Mouse (Mus musculus) CH12.LX (cell line): Measurements from ENCODE around the gene Gm7879. TPM values are rescaled to one million over a fixed set of nuclear protein-coding genes. Genes with fewer than 3 reads are reported as not detected.

ENCODE experiments used
- DNase-seq: peaks from one replicate; pipeline ENCODE4 v3.0.0-alpha.2; 2013; ENCODE audit errors: extremely low read depth
- H3K27ac ChIP-seq: 2 replicates; pipeline ENCODE4 v1.5.1; 2012; ENCODE audit warnings: low read depth, mild to moderate bottlenecking, control low read depth, moderate library complexity; ENCODE audit not compliant: insufficient read depth
- H3K27me3 ChIP-seq: replicated peaks from 2 replicates; pipeline ENCODE3; 2012; ENCODE audit warnings: inconsistent platforms
- H3K36me3 ChIP-seq, 2 experiments: replicated peaks in 1 of 2; 2 replicates each; pipeline versions ENCODE3 to v1.6.1; 2012; ENCODE audit warnings: inconsistent platforms in 1 of 2, low read length in 1 of 2, mild to moderate bottlenecking in 1 of 2, mixed read lengths in 1 of 2, moderate library complexity in 1 of 2; ENCODE audit not compliant: control insufficient read depth in 1 of 2, insufficient read depth in 1 of 2
- H3K4me1 ChIP-seq, 2 experiments: 2 replicates each; pipeline ENCODE4 v1.6.1; 2012; ENCODE audit warnings: inconsistent platforms in 1 of 2, moderate library complexity in 1 of 2; ENCODE audit not compliant: insufficient read depth in 2 of 2, control insufficient read depth in 1 of 2
- H3K4me2 ChIP-seq: 2 replicates; pipeline ENCODE4 v1.6.1; 2012; ENCODE audit warnings: low read depth, mild to moderate bottlenecking, control low read depth; ENCODE audit not compliant: poor library complexity, insufficient read depth, severe bottlenecking
- H3K4me3 ChIP-seq, 3 experiments: fragments of 150-350 bp in 1 of 3; sonication (generic) in 1 of 3; replicated peaks in 1 of 3; 2 replicates each; pipeline versions ENCODE3 to v1.5.1; 2011 to 2012; ENCODE audit warnings: low read depth in 2 of 3, low read length in 2 of 3, mild to moderate bottlenecking in 2 of 3, moderate library complexity in 2 of 3, control low read depth in 1 of 3, improper control_type of control experiment in 1 of 3, inconsistent platforms in 1 of 3, mixed read lengths in 1 of 3; ENCODE audit not compliant: poor library complexity in 1 of 3
- H3K79me2 ChIP-seq: replicated peaks from 2 replicates; pipeline ENCODE4 v1.6.1; 2012; ENCODE audit warnings: mild to moderate bottlenecking, moderate library complexity; ENCODE audit not compliant: control insufficient read depth, poor library complexity, insufficient read depth, severe bottlenecking; ENCODE audit errors: extremely low read depth
- H3K9ac ChIP-seq: 2 replicates; pipeline ENCODE4 v1.6.1; 2012; ENCODE audit warnings: low read depth, mild to moderate bottlenecking, control low read depth, moderate library complexity; ENCODE audit not compliant: insufficient read depth
- H3K9me3 ChIP-seq: replicated peaks from 2 replicates; pipeline ENCODE3; 2012; ENCODE audit warnings: low read length, inconsistent platforms, mixed read lengths
- CTCF ChIP-seq, 2 experiments: IDR thresholded peaks in 1 of 2; conservative IDR thresholded peaks in 1 of 2; 2 replicates each; pipeline ENCODE4 v1.5.1; 2011 to 2012; ENCODE audit warnings: low read depth in 2 of 2, low read length in 2 of 2, improper control_type of control experiment in 1 of 2, inconsistent platforms in 1 of 2, mild to moderate bottlenecking in 1 of 2, moderate library complexity in 1 of 2
- E2F4 ChIP-seq: IDR thresholded peaks from 2 replicates; pipeline ENCODE4 v1.6.1; 2011; ENCODE audit warnings: low read depth, low read length, improper control_type of control experiment; ENCODE audit not compliant: insufficient replicate concordance
- ELF1 ChIP-seq: IDR thresholded peaks from 2 replicates; pipeline ENCODE4 v1.6.1; 2014; ENCODE audit warnings: low read depth, mild to moderate bottlenecking, inconsistent platforms, low read length, improper control_type of control experiment
- ETS1 ChIP-seq: conservative IDR thresholded peaks from 2 replicates; pipeline ENCODE4 v1.6.1; 2012; ENCODE audit warnings: low read depth, mild to moderate bottlenecking, inconsistent platforms, low read length, improper control_type of control experiment, moderate library complexity
- GABPA ChIP-seq: IDR thresholded peaks from 2 replicates; pipeline ENCODE4 v1.6.1; 2012; ENCODE audit warnings: low read depth, low read length, improper control_type of control experiment, inconsistent platforms; ENCODE audit not compliant: insufficient replicate concordance
- HCFC1 ChIP-seq: IDR thresholded peaks from 2 replicates; pipeline ENCODE4 v1.6.1; 2012; ENCODE audit warnings: low read depth, mild to moderate bottlenecking, inconsistent platforms, low read length, improper control_type of control experiment
- JUN ChIP-seq: IDR thresholded peaks from 2 replicates; pipeline ENCODE4 v1.6.1; 2011; ENCODE audit warnings: low read depth, mild to moderate bottlenecking, low read length, improper control_type of control experiment, moderate library complexity; ENCODE audit not compliant: insufficient read depth
- JUND ChIP-seq: conservative IDR thresholded peaks from 2 replicates; pipeline ENCODE4 v1.6.1; 2011; ENCODE audit warnings: low read depth, low read length, improper control_type of control experiment
- MAX ChIP-seq: IDR thresholded peaks from 2 replicates; pipeline ENCODE4 v1.6.1; 2011; ENCODE audit warnings: low read length, improper control_type of control experiment
- MEF2A ChIP-seq: IDR thresholded peaks from 2 replicates; pipeline ENCODE4 v1.6.1; 2014; ENCODE audit warnings: low read depth, mild to moderate bottlenecking, inconsistent platforms, low read length, improper control_type of control experiment, borderline replicate concordance
- MXI1 ChIP-seq: IDR thresholded peaks from 2 replicates; pipeline ENCODE4 v1.6.1; 2011; ENCODE audit warnings: mild to moderate bottlenecking, low read depth, low read length, improper control_type of control experiment
- MYC ChIP-seq: IDR thresholded peaks from 2 replicates; pipeline ENCODE4 v1.6.1; 2011; ENCODE audit warnings: low read depth, mild to moderate bottlenecking, improper control_type of control experiment, low read length
- NELFE ChIP-seq: IDR thresholded peaks from 2 replicates; pipeline ENCODE4 v1.6.1; 2011; ENCODE audit warnings: low read depth, low read length, improper control_type of control experiment
- NRF1 ChIP-seq: IDR thresholded peaks from 2 replicates; pipeline ENCODE4 v1.6.1; 2014; ENCODE audit warnings: low read depth, mild to moderate bottlenecking, inconsistent platforms, low read length, improper control_type of control experiment, moderate library complexity
- PAX5 ChIP-seq: IDR thresholded peaks from 2 replicates; pipeline ENCODE4 v1.6.1; 2012; ENCODE audit warnings: low read length, inconsistent platforms, mixed read lengths
- POLR2AphosphoS2 ChIP-seq: IDR thresholded peaks from 2 replicates; pipeline ENCODE4 v1.6.1; 2011; ENCODE audit warnings: low read depth, low read length, improper control_type of control experiment
- SIN3A ChIP-seq: IDR thresholded peaks from 2 replicates; pipeline ENCODE4 v1.6.1; 2012; ENCODE audit warnings: low read length, improper control_type of control experiment, inconsistent platforms
- SMC3 ChIP-seq: IDR thresholded peaks from 2 replicates; pipeline ENCODE4 v1.6.1; 2011; ENCODE audit warnings: low read depth, low read length, improper control_type of control experiment
- TCF12 ChIP-seq: IDR thresholded peaks from 2 replicates; pipeline ENCODE4 v1.6.1; 2014; ENCODE audit warnings: low read depth, mild to moderate bottlenecking, inconsistent platforms, low read length, improper control_type of control experiment
- USF1 ChIP-seq: IDR thresholded peaks from 2 replicates; pipeline ENCODE4 v1.6.1; 2014; ENCODE audit warnings: low read depth, mild to moderate bottlenecking, inconsistent platforms, low read length, improper control_type of control experiment
- ZC3H11A ChIP-seq: IDR thresholded peaks from 2 replicates; pipeline ENCODE4 v1.6.1; 2012; ENCODE audit warnings: low read depth, mild to moderate bottlenecking, inconsistent platforms, low read length, improper control_type of control experiment
- ZKSCAN1 ChIP-seq: IDR thresholded peaks from 2 replicates; pipeline ENCODE4 v1.6.1; 2012; ENCODE audit warnings: low read depth, inconsistent platforms, low read length, improper control_type of control experiment, borderline replicate concordance
- ZMIZ1 ChIP-seq: IDR thresholded peaks from 2 replicates; pipeline ENCODE4 v1.6.1; 2012; ENCODE audit warnings: low read depth, mild to moderate bottlenecking, inconsistent platforms, low read length, improper control_type of control experiment
- dilution Hi-C: fragments of 300-500 bp; cut with MboI; formaldehyde crosslinking; loops from 2 replicates; pipeline ENCODE4 v1.14.3; 2020; ENCODE audit warnings: low sequenced_read_pairs; ENCODE audit not compliant: extremely low pct_unique_long_range_greater_than_20kb, extremely low pct_ligation_motif_present
- in situ Hi-C: fragments of 300-500 bp; cut with MboI; formaldehyde crosslinking; loops from 3 replicates; pipeline ENCODE4 v1.14.3; 2019; ENCODE audit warnings: low sequenced_read_pairs, low pct_ligation_motif_present, low pct_unique_long_range_greater_than_20kb, mixed read lengths
- polyA plus RNA-seq: library from polyadenylated mRNA; unstranded; fragments of >175 nt; gene quantifications from 2 replicates; pipeline ENCODE4 v1.2.1, GENCODE M21; 2012; ENCODE audit warnings: low read depth; ENCODE audit not compliant: insufficient read length
- total RNA-seq, 2 experiments: library from RNA; depleted of rRNA; stranded (reverse); fragments of 300-350 nt in 1 of 2; fragments of >200 nt in 1 of 2; gene quantifications; 2 replicates each; pipeline ENCODE4 v1.2.3; 2012 to 2014

Gm7879 gene
- total and polyA plus RNA-seq, 3 experiments, result 1.0 to 16.3 (median 1.4) TPM

- TF ChIP-seq ELF1 (no peak), NRF1 (no peak), NELFE (peak; percentile 14; the same call in 1 of the 2 replicates), ZC3H11A (peak; percentile 56), ZMIZ1 (no peak), TCF12 (no peak), MXI1 (no peak), SMC3 (peak; percentile 97), JUND (no peak), ETS1 (no peak), ZKSCAN1 (no peak), PAX5 (no peak), MYC (no peak), CTCF (conservative IDR thresholded peaks at IDR 0.05 in 1 of 2, IDR thresholded peaks at IDR 0.05 in 1 of 2; ENCODE audit: low read depth in 2 of 2, low read length in 2 of 2) (peak; percentile 59 to 93; a peak in 3 of 4 replicates)
These were observed 11.0 kb downstream of the Gm7879 start (continued) for GRCm38 (mm10) chr5:43923933-43924332.

DNA sequence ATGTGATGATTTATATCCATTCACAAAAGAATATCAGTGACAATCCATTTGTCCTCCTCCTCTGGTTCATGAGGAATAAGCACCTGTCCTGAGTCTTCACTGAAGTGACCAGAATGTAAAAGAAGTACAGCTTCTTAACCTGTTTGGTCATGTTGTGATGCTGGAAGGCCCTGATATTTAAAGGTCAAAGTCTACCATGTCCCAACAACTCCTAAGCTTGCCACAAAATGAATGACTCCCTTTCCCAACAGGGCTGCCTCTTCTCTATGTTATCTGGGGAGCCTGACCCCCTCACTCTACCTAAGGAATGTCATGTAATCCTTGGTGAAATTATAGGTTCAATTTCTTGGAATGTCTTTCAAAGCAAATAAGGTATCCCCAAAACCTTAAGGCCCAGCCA, 14.8 kb downstream of the Gm7879 start:
- no peaks in the 10 kb centered on the region for H3K27me3 ChIP-seq
- DNase-seq, result no peak
- H3K9ac ChIP-seq, result no peak overlapping the region
- H3K9me3 ChIP-seq, result no peaks in the 10 kb centered on the region
- no peaks in the 10 kb centered on the region for H3K79me2 ChIP-seq
- no peak overlapping the region for H3K27ac ChIP-seq
- in situ Hi-C loops (loop anchor here (10.0 kb wide), 1 partner anchor 57 kb away; the partner anchor contains the start of gene Fgfbp1), dilution Hi-C loops (no loop called here)
- peaks cover 0 to 13% of the 10 kb centered on the region in 2 experiments; a peak in 2 of 4 replicates for H3K4me1 ChIP-seq
- no peak overlapping the region for H3K4me2 ChIP-seq
- TF ChIP-seq ETS1 (no peak), MYC (no peak), SIN3A (no peak), NRF1 (no peak), SMC3 (no peak), JUN (no peak), ZKSCAN1 (no peak), E2F4 (no peak), MAX (no peak), USF1 (no peak), POLR2AphosphoS2 (no peak), MXI1 (no peak), HCFC1 (no peak), ZC3H11A (no peak), MEF2A (no peak), NELFE (no peak), GABPA (no peak)
- no peak overlapping the region for H3K4me3 ChIP-seq
- H3K36me3 ChIP-seq, result no peaks in the 10 kb centered on the region
